Mouse (Mus musculus) embryonic facial prominence, embryonic 15.5 days (tissue): ENCODE data around the gene Tmem222. TPM values are rescaled to one million over a fixed set of nuclear protein-coding genes. Genes with fewer than 3 reads are reported as not detected.

Experiments used
- ATAC-seq: fragments of 200-750 bp; cut with Nextera tagmentation; 2 replicates; pipeline ENCODE4 v1.8.0; 2017; ENCODE audit warnings: low read depth, moderate TSS enrichment; ENCODE audit not compliant: insufficient number of reproducible peaks, low FRiP score, low TSS enrichment
- H3K27ac ChIP-seq: fragments of 300-500 bp; sonication (generic); replicated peaks from 2 replicates; pipeline ENCODE4 v1.5.1; 2015; ENCODE audit warnings: mild to moderate bottlenecking, inconsistent platforms
- H3K27me3 ChIP-seq: fragments of 300-500 bp; sonication (generic); 2 replicates; pipeline ENCODE4 v1.6.1; 2015; ENCODE audit warnings: inconsistent platforms
- H3K36me3 ChIP-seq: fragments of 300-500 bp; sonication (generic); 2 replicates; pipeline ENCODE4 v1.6.1; 2015; ENCODE audit warnings: mild to moderate bottlenecking, inconsistent platforms
- H3K4me1 ChIP-seq: fragments of 300-500 bp; sonication (generic); 2 replicates; pipeline ENCODE4 v1.6.1; 2015; ENCODE audit warnings: inconsistent platforms
- H3K4me2 ChIP-seq: fragments of 300-500 bp; sonication (generic); replicated peaks from 2 replicates; pipeline ENCODE4 v1.6.1; 2015; ENCODE audit warnings: mild to moderate bottlenecking, inconsistent platforms
- H3K4me3 ChIP-seq: fragments of 300-500 bp; sonication (generic); replicated peaks from 2 replicates; pipeline ENCODE4 v1.5.1; 2015; ENCODE audit warnings: mild to moderate bottlenecking, inconsistent platforms
- H3K9ac ChIP-seq: fragments of 300-500 bp; sonication (generic); 2 replicates; pipeline ENCODE4 v1.6.1; 2015; ENCODE audit warnings: inconsistent platforms
- H3K9me3 ChIP-seq: fragments of 300-500 bp; sonication (generic); replicated peaks from 2 replicates; pipeline ENCODE4 v1.6.1; 2016; ENCODE audit warnings: inconsistent platforms
- WGBS: fragments of 180-500 bp; shearing (Covaris S2); methylation state at CpG from one replicate; pipeline ENCODE4 v1.1.7; 2015; 5-methylcytosine and 5-hydroxymethylcytosine counted together
- polyA plus RNA-seq: library from polyadenylated mRNA; unstranded; fragments of >200 nt; fragmentation: Nextera tagmentation; extraction: Ambion mirVana; gene quantifications from 2 replicates; pipeline ENCODE4 v1.2.1, GENCODE M21; 2015

The Tmem222 gene
- polyA plus RNA-seq, 1 experiment from 2014 or later: 87.8 TPM

GRCm38 (mm10) chr4:133299701-133300100 lies 22.1 kb upstream of the Tmem222 start:
- no peak overlapping the region for H3K27ac ChIP-seq
- peaks cover 66% of the 10 kb centered on the region for H3K36me3 ChIP-seq
- H3K4me3 ChIP-seq: no peak overlapping the region
- H3K9me3 ChIP-seq: no peaks in the 10 kb centered on the region
- H3K27me3 ChIP-seq: no peaks in the 10 kb centered on the region
- ATAC-seq: no peak
- H3K4me1 ChIP-seq: peaks cover 30% of the 10 kb centered on the region
- no peak overlapping the region for H3K9ac ChIP-seq
- WGBS: 65% methylated on average over 5 of the region's 5 CpGs
- H3K4me2 ChIP-seq: no peak overlapping the region

GRCm38 (mm10) chr4:133298516-133299365 lies 21.1 kb upstream of the Tmem222 start:
- ATAC-seq: no peak
- Histone ChIP-seq H3K4me2 (no peak overlapping the region), H3K4me3 (no peak overlapping the region), H3K4me1 (peaks cover 34% of the 10 kb centered on the region), H3K27me3 (no peaks in the 10 kb centered on the region), H3K27ac (peak overlapping the region; percentile 52), H3K36me3 (peaks cover 68% of the 10 kb centered on the region), H3K9ac (no peak overlapping the region), H3K9me3 (no peaks in the 10 kb centered on the region)
- 46% methylated on average over 12 of the region's 12 CpGs for WGBS

- Histone ChIP-seq H3K9me3 (no peaks in the 10 kb centered on the region), H3K4me3 (no peak overlapping the region), H3K4me2 (no peak overlapping the region), H3K4me1 (peaks cover 43% of the 10 kb centered on the region), H3K27ac (peak overlapping the region; percentile 52), H3K27me3 (no peaks in the 10 kb centered on the region), H3K36me3 (peaks cover 60% of the 10 kb centered on the region), H3K9ac (no peak overlapping the region)
- 5% methylated on average over 5 of the region's 5 CpGs for WGBS
- peak; percentile 75 for ATAC-seq
Measured at GRCm38 (mm10) chr4:133297801-133298238, 20.2 kb upstream of the Tmem222 start.

GRCm38 (mm10) chr4:133297360-133297759 lies 19.8 kb upstream of the Tmem222 start:
- Histone ChIP-seq H3K4me1 (peaks cover 45% of the 10 kb centered on the region), H3K36me3 (peaks cover 56% of the 10 kb centered on the region), H3K4me3 (no peak overlapping the region), H3K27me3 (no peaks in the 10 kb centered on the region), H3K4me2 (no peak overlapping the region), H3K9ac (no peak overlapping the region), H3K27ac (no peak overlapping the region; the same call in 1 of the 2 replicates), H3K9me3 (no peaks in the 10 kb centered on the region)
- ATAC-seq: no peak
- 62% methylated on average over 10 of the region's 10 CpGs for WGBS

- Histone ChIP-seq H3K9me3 (no peaks in the 10 kb centered on the region), H3K9ac (no peak overlapping the region), H3K4me1 (peaks cover 40% of the 10 kb centered on the region), H3K36me3 (peaks cover 37% of the 10 kb centered on the region), H3K4me2 (no peak overlapping the region), H3K4me3 (no peak overlapping the region), H3K27me3 (no peaks in the 10 kb centered on the region), H3K27ac (no peak overlapping the region)
- ATAC-seq: no peak
- 45% methylated on average over 11 of the region's 11 CpGs for WGBS
Measured at GRCm38 (mm10) chr4:133294084-133294483, 16.5 kb upstream of the Tmem222 start.

GRCm38 (mm10) chr4:133292901-133293843 lies 15.6 kb upstream of the Tmem222 start:
- H3K27me3 ChIP-seq: no peaks in the 10 kb centered on the region
- peaks cover 30% of the 10 kb centered on the region for H3K4me1 ChIP-seq
- WGBS: 34% methylated on average over 24 of the region's 24 CpGs
- no peak overlapping the region for H3K27ac ChIP-seq
- no peaks in the 10 kb centered on the region for H3K9me3 ChIP-seq
- no peak overlapping the region for H3K4me2 ChIP-seq
- H3K36me3 ChIP-seq: peaks cover 37% of the 10 kb centered on the region
- no peak overlapping the region for H3K4me3 ChIP-seq
- no peak overlapping the region for H3K9ac ChIP-seq
- no peak for ATAC-seq

- H3K4me1 ChIP-seq: peaks cover 23% of the 10 kb centered on the region
- no peak overlapping the region for H3K4me2 ChIP-seq
- H3K4me3 ChIP-seq: no peak overlapping the region
- no peak overlapping the region for H3K27ac ChIP-seq
- H3K36me3 ChIP-seq: peaks cover 37% of the 10 kb centered on the region
- ATAC-seq: no peak
- no peaks in the 10 kb centered on the region for H3K27me3 ChIP-seq
- WGBS: 81% methylated on average over 4 of the region's 4 CpGs
- H3K9me3 ChIP-seq: no peaks in the 10 kb centered on the region
- H3K9ac ChIP-seq: no peak overlapping the region
Measured at GRCm38 (mm10) chr4:133292405-133292804, 14.8 kb upstream of the Tmem222 start.

- H3K36me3 ChIP-seq: peaks cover 27% of the 10 kb centered on the region
- WGBS: 95% methylated on average over 1 of the region's 1 CpGs
Measured at GRCm38 (mm10) chr4:133291255-133291654, 13.7 kb upstream of the Tmem222 start.

GRCm38 (mm10) chr4:133286476-133287077 lies 9.0 kb upstream of the Tmem222 start:
- WGBS: 85% methylated on average over 4 of the region's 4 CpGs
- ATAC-seq: no peak

More at GRCm38 (mm10) chr4:133291255-133291654, 13.7 kb upstream of the Tmem222 start:
- H3K4me2 ChIP-seq: no peak overlapping the region
- H3K27me3 ChIP-seq: no peaks in the 10 kb centered on the region
- no peak overlapping the region for H3K9ac ChIP-seq
- H3K27ac ChIP-seq: no peak overlapping the region
- H3K4me1 ChIP-seq: peaks cover 16% of the 10 kb centered on the region
- H3K9me3 ChIP-seq: no peaks in the 10 kb centered on the region
- ATAC-seq: no peak
- H3K4me3 ChIP-seq: no peak overlapping the region

GRCm38 (mm10) chr4:133285950-133286349 lies 8.4 kb upstream of the Tmem222 start:
- no peak overlapping the region for H3K9ac ChIP-seq
- 86% methylated on average over 5 of the region's 5 CpGs for WGBS
- ATAC-seq: no peak
- peaks cover 20% of the 10 kb centered on the region for H3K4me1 ChIP-seq
- H3K4me3 ChIP-seq: no peak overlapping the region
- no peak overlapping the region for H3K4me2 ChIP-seq
- H3K36me3 ChIP-seq: no peaks in the 10 kb centered on the region
- no peak overlapping the region for H3K27ac ChIP-seq
- H3K27me3 ChIP-seq: no peaks in the 10 kb centered on the region
- no peaks in the 10 kb centered on the region for H3K9me3 ChIP-seq

More at GRCm38 (mm10) chr4:133286476-133287077, 9.0 kb upstream of the Tmem222 start:
- Histone ChIP-seq H3K4me1 (peaks cover 14% of the 10 kb centered on the region), H3K27me3 (no peaks in the 10 kb centered on the region), H3K4me2 (no peak overlapping the region), H3K27ac (no peak overlapping the region), H3K9me3 (no peaks in the 10 kb centered on the region), H3K36me3 (no peaks in the 10 kb centered on the region), H3K4me3 (no peak overlapping the region), H3K9ac (no peak overlapping the region)

- Histone ChIP-seq H3K27ac (no peak overlapping the region), H3K27me3 (no peaks in the 10 kb centered on the region), H3K4me2 (no peak overlapping the region), H3K9me3 (no peaks in the 10 kb centered on the region), H3K36me3 (no peaks in the 10 kb centered on the region), H3K4me1 (peaks cover 22% of the 10 kb centered on the region), H3K4me3 (no peak overlapping the region), H3K9ac (no peak overlapping the region)
- ATAC-seq: no peak
- WGBS: 71% methylated on average over 3 of the region's 3 CpGs
Measured at GRCm38 (mm10) chr4:133285299-133285698, 7.7 kb upstream of the Tmem222 start.
